Mouse (Mus musculus) T-helper 17 cell (primary cell): ENCODE measurements at regions not wholly inside any gene's neighbourhood (a gene's known extent, or its start where the extent isn't known, plus 50 kb on each side); places are given as distances from the start of the nearest gene placed in this dataset.

Experiments
- in situ Hi-C, 2 experiments: fragments of 300-600 bp; cut with MboI, MseI; formaldehyde crosslinking; loops; 1 replicate in 1 of 2; 2 replicates in 1 of 2; pipeline ENCODE4 v1.15.1; 2025; ENCODE audit warnings: high pct_unique_total_duplicates in 2 of 2

DNA sequence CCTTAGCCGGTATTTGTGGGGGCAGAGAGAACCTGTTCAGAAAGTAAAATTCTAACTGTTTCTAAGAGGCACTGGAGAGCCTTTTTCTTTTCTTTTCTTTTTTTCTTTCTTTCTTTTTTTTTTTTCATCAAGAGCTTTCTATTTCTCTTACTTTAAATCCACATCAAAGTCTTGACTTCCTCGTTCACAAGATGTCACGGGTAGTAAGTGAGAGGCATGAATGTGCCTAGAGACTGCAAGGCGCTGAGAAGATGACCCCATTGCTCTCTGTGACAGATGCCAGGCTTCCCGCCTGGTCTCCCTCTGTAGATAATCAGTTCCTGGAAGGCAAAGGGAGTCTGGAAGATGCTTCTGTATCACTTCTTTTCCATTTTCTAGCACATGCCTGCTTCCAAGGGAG is 82.2 kb upstream of the Nck2 start:
- in situ Hi-C loops: no loop called here

DNA sequence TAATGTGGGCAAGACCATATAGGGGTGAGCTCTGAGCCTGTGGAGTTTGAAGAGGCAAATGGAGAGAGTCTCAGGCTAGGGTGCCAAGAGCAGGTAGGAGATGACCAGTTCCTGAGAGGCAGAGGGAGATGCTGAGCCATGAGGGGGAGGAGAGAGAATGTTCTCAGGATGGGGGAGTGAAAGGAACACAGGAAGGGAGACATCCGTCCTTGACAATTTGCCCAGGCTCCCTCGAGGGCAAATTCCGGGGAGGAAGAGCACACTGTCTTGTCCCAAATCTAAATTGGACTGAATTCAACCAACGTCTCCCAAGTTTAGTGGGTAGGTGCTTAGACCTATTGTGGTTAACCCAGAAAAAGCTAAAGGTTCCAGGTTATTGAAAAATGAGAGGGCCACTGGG is 81.2 kb upstream of the Nck2 start:
- in situ Hi-C loops: no loop called here

DNA sequence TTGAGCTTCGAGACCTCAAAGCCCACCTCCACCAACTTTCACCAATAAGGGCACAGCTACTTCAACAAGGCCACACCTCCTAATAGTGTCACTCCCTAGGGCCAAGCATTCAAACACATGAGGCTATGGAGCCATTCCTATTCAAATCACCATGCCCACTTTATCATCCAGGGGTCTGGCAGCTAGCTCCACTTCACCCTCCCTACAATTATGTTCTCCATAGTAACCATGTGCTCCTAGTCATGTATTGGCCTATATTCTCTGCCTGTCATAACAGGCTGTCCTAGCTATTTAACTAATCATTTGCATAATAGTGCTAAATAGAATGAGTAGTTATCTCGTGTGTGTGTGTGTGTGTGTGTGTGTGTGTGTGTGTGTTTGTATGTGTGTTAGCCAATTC is 77.9 kb upstream of the Nck2 start:
- in situ Hi-C loops: no loop called here

DNA sequence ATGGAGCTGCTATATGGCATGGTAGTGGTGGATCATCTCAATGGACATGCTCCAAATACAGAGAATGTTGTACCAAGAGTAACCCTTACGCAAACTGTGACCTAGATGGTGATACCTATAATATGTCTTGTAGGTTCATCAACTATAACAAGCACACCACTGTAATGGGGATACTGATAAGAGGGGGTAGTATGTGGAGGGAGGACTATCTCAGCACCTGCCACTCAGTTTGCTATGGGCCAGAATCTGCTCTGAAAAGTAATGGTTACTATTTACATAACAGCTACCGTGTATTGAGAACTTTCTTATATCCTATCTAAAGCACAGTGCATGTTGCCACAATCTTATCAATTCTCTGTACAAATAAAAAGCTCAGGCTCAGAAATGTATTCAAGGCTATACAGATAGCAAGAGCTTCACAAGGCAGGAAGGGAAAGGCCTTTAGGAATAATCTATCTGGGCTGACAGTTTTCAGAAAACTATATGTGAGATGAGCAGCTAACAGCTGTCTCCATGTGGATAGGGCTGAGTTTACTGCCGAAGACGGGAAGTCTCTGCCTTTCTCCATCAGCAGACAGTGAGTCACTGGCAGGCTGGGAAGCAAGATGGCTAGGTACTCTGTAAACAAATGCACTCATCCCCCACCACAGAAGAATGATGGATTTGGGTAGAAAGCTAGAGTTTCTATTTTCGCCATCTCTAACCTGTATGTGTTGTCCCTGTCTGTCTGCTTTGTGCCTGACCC is 77.1 kb upstream of the Nck2 start:
- in situ Hi-C loops: no loop called here

DNA sequence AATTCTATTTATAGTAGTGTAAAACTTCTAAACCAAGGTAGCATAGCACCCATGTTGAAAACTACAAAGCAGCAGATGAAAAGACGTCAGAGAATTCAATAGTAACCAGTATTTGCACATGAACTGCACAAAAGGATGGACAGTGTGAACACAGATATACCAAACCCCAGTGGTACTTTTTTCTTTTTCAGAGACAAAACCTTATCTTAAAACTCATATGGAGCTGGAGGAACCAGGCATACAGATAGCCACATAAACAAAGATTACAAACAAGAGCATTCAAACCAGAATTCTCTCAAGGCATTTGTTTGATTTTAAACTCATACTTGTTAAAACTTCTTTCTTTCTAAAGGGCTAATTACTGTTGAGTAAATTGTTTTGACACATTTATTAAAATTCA is 72.5 kb upstream of the Nck2 start:
- in situ Hi-C loops: no loop called here

DNA sequence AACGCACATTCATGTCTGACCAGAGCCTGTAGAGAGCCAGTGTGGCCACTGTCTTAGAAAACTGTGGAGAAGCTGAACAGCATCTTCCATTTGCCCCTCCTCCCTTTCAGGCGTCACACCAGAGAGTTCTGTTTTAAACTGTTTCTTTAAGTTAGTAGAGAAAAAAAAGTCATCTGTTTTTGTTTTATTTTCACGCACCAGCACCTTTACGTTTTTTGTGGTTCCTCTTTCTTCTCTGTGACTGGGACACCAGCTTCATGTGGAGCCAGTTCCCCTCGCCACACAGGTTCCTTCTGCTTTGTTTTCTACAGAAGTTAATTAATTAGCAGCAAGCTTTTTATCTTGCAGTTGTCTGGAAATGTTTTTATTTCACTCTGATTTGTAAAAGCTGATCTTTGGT is 69.4 kb upstream of the Nck2 start:
- in situ Hi-C loops: no loop called here

DNA sequence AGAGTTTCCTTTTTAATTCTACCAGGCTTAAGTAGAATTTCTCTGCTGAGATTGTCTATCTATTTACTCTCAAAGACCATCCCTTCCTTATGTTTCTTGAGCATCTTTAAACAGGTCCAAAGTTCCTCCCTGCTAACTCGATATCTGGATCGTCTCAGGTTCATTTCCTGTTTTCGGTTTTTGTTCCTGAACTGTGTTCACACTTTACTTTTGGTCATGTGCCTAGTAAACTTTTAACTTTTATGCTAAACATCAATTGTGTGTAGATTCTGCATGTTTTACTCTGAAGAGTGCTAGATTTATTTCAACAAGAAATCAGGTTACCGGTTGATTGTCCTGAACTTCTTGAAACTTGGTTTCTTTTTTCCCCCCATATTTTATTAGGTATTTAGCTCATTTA is 68.5 kb upstream of the Nck2 start:
- in situ Hi-C loops: no loop called here

DNA sequence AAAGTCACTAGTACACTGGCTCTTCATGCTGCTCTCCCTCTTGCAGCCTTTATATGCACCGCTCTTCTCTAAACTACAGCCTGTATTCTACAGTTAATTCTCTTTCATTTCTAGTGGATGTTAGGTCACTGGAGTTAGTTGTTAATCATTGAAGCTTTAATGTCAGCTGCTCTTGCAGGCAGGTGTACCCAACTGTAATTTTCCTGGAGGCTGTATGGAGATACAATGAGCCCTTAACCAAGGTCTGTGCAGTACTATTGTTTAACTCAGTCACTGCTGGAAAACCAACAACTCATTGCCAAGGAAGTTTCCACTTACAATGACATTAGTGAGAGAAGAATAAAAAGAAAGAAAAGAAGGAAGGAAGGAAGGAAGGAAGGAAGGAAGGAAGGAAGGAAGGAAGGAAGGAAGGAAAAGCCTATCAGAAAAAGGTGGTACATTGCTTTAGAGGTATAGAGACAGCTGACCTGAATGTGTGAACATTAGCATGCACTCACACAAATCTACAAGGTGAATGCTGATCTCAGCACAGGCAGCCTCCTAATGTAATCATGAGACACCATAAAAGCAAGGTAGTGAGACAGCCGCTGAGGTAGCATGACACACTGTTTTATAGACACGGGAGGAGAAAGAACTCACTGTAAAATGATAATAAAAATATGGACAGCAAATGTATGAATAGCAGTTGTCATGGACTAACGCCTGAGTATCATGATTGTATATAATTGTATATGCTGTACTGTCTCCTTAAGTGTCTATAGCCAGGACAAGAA is 66.7 kb upstream of the Nck2 start:
- in situ Hi-C loops: no loop called here

DNA sequence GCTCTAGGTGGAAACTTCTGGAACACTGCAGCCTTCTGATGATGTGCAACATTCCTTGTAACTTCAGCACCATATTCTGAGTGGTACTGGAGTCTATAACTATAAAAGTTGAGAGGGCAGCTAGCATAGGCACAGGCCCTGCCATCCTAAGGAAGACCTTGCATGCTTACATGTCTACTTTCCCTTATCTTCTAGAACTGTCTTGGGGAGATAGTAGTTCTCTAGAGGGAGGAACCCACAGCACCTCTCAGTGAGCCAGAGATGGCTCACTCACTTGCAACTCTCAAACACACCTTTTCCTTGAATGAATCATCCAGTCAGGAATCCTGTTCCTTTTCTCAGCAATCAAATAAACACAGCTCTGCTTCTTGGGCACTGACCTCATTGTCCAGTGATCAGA is 59.4 kb upstream of the Nck2 start:
- in situ Hi-C loops: no loop called here

DNA sequence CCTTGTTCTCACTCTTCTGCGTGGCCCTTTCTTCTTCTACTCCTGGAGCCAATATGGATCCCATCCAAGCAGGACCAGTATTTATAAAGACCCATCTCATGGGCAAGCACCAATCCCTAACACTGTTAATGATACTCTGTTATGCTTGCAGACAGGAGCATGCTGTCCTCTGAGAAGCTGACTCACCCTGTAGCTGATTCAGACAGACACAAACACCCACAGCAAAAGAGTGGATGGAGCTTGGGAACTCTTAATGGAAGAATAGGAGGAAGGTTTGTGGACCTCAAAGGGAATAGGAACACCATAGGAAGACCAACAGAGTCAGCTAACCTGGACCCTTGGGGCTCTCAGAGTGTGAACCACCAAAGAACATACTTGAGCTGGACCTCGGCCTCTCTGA is 50.3 kb upstream of the Nck2 start:
- in situ Hi-C loops: no loop called here
